Mouse (Mus musculus) erythroblast, embryonic 14.5 days (primary cell): ENCODE results near the gene 6030445D17Rik.

Source experiments
- GATA1 ChIP-seq: IDR thresholded peaks from 2 replicates; pipeline ENCODE4 v1.6.1; 2012; ENCODE audit warnings: low read length, inconsistent platforms, mixed read lengths
- TAL1 ChIP-seq: IDR thresholded peaks from 3 replicates; pipeline ENCODE4 v1.6.1; 2012; ENCODE audit warnings: low read length, inconsistent platforms, mixed read lengths

GRCm38 (mm10) chr4:136512905-136513304, 50.9 kb downstream of the 6030445D17Rik start:
- no peak for TF ChIP-seq GATA1
- no peak for TF ChIP-seq TAL1
